Mouse (Mus musculus): ENCODE data around the gene Gm5737. TPM values are rescaled to one million over a fixed set of nuclear protein-coding genes. Genes with fewer than 3 reads are reported as not detected.

Gene Gm5737
- total RNA-seq, 2 experiments from 2014 or later: 0.32 TPM; not detected in 1

DNA sequence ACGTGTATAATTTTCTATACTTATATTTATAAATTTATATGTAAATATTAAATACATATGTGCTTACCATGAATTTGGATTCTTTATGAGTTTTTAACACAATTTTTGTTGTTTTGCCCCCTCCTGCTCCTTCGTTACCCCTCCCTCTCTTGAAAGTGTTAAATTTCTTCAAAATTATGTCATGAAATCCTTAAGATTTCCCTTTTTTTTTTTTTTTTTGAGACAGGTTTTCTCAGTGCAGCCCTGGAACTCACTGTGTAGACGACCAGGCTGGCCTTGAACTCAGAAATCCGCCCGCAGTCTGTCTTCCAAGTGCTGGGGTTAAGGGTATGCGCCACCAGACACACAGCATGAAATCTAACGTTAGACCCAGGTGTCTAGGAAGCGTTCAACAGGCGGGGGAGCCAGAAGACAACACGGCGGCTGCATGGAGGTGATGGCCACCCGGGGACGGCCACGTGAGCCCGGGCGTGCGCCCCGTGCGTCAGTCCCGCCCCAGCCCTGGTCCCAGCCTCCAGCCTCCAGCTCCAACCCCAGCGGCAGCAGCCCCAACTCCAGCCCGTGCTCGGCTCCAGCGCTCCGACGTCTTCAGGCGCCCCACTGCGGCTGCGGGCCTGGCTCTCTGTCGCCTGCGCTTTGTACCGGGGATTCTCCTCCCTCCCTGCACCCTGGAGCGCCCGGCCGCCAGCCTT, 30.3 kb downstream of the Gm5737 start, which contains the start of gene Eef2k:
Gene Eef2k, plus strand, starts transcription at position 487 of the 692 bp plus-strand sequence.
- DNase-seq (ENCODE audit: low spot score in 2 of 2): peak; percentile 77 to 85

DNA sequence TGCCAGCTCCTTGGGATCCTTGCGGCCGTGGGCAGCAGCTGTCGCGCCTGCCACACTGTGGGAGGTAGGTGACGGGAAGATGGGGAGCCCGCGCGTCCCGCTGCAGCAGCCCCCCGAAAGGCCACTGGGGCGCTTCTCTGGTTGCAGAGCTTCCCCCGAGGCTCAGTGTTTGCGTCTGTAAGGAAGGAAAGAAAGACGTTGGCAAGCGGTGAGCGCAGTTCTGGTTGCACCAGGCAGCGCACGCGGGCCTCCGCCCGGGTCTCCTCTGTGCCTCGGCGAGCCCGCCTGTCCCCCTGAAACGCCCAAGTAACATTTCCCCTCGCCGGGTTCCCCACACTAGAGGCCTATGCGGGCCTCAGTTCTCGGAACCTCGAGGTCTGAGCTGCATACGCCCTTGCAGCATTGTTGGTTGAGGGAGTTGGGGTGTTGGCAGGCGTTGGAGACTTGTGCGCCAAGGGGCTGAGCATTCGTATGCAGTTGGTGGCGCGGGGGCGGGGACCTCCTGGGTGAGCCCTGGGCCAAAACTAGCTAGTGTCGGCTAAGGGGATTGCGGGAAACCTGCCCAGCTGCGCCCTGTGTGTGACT, 31.0 kb downstream of the Gm5737 start:
- peak; percentile 85 to 94 for DNase-seq (ENCODE audit: low spot score in 2 of 2)

DNA sequence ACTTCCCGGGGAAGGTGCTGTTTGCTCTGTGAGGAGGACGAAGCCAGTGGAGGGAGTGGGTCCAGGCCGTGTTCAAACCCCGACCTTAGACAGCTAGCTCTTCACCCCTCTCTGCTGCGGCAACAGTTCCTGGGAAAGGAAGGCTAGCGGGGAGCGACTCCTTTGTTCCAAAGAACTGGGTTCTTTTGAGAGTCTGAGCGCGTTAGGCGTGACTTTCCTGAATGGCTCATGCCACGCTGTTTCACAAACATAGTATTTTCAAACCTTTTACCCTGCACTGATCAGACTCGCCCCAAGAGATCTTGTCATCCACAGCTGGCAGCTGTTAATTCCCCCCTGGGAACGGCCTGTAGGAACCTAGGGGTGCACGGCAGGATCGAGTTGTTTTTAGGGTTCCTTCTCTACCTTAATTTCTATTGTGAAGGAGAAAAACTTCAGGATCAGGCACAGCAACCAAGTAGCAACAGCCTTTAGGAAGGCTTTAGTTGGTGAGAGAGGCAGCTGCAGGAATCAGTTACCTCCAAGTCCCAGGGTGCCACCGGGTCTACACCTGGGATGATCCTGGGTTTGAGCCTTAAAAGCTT, 31.8 kb downstream of the Gm5737 start:
- no peak for DNase-seq (ENCODE audit: low spot score in 2 of 2)

DNA sequence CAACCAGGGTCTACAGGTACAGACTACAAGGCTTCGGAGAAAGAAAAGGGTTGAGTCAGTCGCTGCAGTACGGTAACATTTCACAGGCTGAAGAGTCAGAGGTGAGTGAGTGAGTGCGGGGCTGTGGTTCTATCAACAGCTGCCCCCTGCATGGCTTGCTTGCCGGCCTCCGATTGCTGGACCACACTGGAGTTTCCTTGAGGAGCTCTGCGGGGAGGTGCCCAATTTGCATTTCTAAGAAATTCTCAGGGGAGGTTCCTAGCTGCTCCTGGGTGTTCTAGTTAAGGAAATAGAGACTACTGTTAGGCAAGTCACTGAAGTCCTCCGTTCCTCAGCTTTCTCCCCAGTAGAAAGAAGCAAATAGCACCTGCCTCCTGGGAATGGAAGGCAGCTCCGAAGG, 32.5 kb downstream of the Gm5737 start:
- DNase-seq (ENCODE audit: low spot score in 2 of 2): no peak

DNA sequence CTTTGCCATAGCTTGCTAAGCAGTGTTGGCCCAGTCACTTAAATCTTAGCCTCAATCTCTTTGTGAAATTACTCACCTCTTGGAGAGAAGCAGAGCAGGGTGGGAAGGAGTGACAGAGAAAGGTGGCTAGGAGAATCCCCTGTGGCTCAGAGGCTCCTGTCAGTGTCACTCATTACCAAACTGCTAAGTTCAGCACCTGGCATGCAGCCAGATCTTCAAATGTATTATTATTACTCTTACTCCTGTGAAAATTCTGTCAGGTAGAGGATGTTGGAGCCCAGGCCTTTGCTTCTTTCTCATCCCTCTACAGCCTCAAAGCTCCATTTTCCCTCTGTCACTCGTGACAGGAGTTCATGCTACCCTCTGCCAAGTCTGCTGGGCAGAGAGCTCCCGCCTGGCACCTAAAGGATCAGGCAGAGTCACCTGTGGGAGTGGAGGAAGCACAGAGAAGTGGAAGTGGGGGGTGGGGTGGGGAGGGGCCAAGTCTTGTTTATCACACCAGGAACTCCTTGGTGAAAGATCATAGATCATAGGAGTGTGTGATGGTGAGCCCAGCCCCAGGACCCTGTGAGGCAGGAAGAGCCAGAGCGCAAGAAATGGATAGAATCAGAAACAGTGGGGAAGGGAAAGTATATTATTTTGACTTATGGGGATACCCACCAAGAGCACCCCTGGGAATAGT, 36.8 kb downstream of the Gm5737 start:
- DNase-seq (ENCODE audit: low spot score in 2 of 2): no peak

DNA sequence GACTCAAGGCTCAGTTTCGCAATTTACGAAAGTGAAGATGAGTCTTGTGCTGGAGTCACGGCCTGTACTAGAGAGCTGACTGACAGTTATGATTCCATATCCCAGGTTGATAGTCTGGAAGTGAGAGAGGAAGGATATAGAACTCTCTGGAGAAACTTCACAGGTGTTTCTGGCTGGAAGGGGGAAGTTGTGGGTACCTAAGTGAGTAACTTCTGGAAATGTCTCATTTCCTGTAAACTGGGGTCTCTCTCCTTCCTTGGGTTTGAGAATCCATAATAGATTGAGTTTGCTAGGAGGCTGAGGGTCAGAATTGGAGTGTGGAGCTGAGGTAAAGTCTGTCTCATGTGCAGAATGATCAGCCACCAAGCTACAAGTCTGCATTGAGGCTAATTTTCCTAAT, 38.0 kb downstream of the Gm5737 start:
- DNase-seq (ENCODE audit: low spot score in 2 of 2): no peak

DNA sequence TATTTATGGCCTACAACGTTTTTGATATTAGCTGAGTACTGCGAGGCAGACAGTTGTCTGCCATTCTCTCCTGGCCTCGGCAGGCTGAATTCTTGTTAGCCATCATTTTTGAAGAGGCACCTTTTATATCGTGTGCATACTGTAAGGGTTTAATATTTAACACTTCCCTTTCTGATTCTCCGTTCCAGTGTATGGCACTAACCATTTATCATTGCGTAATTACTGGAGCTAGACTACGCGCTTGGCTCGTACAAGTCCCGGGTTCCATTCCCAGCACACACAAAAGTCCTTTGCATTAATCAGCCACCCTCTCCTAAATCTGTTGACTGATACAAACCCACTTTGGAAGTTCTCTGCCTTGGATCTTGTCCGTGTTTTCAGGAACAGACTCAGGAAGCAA, 47.7 kb downstream of the Gm5737 start:
- no peak for DNase-seq (ENCODE audit: low spot score in 2 of 2)

DNA sequence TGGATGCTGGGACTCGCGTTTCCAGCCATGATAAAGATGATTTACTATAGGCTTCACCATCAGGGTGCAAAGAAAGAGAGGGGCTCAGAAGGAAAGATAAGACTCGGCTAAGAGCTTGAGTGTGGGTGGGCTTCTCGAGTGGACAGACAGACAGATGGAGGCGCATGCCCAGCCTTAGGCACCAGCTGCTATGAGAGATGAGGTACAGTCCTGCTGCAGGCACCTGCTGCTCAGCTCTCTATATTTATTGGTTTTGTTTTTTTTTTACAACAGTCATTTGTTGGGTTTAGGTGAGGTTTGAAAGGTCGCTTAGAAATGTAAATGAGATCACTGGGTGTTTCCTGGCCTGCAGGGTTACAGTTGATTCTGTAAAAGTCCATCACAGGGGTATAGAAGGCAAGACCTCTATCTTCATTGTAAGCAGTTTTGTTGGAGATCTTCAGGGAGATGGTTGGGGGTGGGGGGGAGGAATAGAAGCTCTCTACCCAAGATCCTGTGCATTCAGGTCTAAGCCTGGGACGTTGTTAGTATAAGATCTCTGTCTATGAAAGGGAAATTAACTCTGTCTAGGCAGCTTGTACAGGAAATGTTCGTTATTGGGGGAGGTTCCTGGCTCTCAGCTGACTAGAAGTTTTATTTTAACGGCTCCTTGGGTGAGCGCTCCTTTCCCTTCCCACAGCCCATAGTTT, 48.8 kb downstream of the Gm5737 start:
- DNase-seq (ENCODE audit: low spot score in 2 of 2): no peak

DNA sequence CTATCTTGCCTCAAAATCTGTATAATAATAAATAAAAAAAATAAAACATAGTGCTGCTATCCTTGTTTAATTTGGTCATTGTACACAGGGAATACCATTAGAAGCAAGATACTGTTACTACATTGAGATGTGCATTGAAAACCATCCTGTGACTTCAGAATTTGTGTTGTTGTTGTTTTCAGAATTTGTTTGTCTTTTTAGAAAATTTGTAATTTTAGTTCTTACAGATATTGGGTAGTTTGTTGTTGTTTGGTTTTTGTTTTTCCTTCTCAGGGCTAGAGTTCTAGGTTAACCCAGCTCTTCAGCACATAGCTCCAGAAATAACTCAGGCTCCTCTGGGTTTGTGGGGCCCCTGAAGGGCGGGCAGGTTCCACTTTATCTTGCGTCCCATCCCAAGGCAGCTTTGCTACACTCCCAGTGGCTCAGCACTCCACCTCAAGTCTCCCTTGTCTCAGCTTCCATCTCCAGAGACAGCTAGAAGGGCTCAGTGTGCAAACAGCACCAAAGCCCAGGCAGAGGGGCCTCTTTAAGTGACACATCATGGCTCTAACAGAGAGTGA, 49.4 kb downstream of the Gm5737 start:
- DNase-seq (ENCODE audit: low spot score in 2 of 2): no peak

DNA sequence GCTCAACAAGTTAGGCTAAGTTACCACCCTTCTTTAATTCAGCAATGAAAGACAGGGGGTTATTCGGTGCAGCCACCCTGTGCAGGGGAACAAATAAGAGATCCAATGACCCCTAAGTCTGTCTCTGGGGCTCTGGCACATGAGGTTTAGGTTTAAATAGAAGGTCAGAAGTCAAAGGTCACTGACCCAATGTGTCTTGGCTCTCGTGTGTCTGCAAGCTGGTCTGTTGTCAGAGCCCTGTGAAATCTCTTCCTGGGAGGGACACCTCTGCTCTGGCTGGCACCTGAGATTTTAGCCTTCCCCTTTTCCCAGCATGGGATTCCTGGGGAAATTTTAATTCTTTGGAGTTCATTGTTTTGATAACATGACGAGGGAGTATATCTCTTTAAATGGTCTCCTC, 50.0 kb downstream of the Gm5737 start:
- no peak for DNase-seq (ENCODE audit: low spot score in 2 of 2)

DNA sequence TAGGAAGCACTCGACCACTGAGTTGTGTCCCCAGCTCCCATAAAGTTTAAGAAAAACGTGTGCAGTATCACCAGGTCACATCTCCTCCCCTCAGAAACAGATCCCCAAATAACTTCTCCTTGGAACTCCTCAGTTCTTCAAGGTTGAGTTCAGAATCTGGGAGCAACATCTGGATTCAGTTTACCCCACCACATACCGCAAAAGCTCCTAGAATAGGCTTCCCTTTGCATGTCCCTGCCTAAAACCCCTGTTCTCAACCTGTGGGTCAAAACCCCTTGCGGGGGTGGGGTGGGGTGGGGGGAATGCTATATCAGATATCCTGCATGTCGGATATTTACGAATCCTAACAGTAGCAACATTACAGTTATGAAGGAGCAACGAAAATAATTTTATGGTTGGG, 50.5 kb downstream of the Gm5737 start:
- no peak for DNase-seq (ENCODE audit: low spot score in 2 of 2)

DNA sequence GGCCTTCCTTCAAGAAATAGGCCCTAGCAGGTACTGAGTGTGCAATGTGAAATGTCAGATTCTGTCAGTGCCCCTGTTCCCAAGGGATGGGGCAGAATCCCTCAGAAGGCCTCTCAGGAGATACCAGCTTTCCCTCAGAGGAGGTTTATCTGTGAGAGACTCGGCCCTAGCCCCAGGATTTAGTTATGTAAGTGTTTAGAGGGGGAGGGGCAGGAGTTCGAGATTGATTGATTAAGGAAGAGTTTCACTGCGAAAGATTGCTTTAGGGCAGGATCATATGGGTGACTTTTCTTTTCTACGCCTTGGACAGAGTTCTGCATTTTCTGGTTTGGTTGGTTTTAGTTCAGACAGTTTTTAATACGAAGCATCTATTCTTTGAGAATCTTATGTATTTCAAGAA, 51.3 kb downstream of the Gm5737 start:
- no peak for DNase-seq (ENCODE audit: low spot score in 2 of 2)

DNA sequence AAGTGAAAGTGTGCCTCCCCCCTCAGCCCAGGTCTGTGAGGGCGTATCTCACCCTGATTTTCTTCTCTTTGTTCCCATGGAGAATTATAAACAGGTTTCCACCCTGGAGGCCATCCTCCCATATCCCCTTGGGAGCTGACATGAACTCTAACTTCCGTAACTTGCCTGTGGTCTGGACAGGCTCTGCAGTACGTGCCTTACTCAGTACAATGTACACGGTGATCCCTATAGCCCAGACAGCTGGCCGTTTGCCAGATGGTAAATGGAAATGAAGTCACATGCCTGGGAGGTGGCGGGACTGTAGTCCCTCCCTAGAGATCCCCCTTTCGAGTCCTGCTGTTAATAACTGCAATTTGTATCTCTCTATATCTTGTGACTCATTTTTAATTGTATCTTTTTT, 52.9 kb downstream of the Gm5737 start:
- DNase-seq (ENCODE audit: low spot score in 2 of 2): no peak

DNA sequence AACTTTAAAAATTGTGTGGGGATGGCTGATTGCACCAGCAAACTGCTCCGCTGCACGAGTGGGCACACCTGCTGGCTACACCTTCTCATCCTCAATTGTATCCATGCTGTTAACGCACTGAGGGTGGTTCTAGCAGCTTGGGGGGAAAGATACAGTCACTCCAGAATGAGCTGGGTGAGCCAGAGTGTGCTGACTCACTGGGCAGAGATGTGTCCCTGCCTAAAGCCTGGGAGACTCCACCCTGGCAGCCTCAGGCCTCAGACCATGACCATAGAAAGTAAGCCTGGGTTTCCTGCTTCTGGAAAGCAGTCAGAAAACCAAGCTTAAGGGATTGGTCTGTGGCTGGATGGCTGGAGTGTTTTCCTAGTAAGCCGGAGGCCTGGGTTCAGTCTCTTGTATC, 53.7 kb downstream of the Gm5737 start:
- DNase-seq (ENCODE audit: low spot score in 2 of 2): no peak

DNA sequence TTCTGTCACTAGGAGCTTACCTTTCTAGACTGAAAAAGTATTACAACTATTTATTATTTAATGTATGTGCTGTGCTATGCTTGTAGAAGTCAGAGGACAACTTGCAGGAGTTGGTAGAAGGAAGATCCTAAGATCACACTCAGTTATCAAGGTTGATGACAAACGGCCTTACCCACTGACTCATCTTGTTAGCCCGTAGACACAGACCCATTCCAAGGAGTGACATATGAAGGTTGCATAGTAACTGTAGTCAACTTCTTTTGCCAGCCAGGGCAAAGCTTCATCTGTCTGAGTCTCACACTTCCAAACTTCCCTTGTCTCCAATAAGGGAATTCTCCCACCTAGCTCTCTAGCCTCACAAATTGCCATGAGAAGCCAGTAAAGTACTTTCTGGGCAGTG, 54.5 kb downstream of the Gm5737 start:
- no peak for DNase-seq (ENCODE audit: low spot score in 2 of 2)

DNA sequence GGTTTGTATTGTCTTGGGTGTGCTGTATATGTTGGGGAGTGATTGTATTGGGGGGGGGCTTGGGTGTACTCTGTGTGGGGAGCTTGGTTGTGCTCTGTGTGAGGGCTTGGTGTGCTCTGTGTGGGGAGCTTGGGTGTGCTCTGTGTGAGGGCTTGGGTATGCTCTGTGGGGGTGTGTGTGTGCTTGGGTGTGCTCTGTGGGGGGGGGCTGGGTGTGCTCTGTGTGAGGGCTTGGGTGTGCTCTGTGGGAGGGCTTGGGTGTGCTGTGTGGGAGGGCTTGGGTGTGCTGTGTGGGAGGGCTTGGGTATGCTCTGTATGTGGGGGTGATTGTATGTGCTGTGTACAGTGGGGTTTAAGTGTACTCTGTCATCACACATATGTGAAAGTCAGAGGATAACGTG, 55.6 kb downstream of the Gm5737 start:
- DNase-seq (ENCODE audit: low spot score in 2 of 2): no peak

DNA sequence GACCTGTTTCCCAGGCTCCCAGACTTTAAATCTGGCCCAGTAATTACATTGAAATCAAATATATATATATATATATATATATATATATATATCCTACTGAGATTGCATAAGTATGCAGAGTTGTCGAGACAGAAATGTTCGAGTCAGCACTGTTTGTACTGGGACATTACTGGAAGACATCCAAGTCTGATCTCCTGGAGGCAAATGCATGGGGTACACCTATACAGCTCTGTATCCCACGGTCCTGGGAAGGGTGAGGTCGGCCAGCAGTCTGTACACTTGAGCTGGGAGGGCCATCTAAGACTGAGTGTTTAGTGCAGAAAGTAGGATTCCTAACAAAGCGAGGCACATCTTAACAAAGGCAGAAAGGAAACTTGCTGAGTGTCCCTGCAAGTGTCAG, 57.7 kb downstream of the Gm5737 start:
- DNase-seq (ENCODE audit: low spot score in 2 of 2): no peak

DNA sequence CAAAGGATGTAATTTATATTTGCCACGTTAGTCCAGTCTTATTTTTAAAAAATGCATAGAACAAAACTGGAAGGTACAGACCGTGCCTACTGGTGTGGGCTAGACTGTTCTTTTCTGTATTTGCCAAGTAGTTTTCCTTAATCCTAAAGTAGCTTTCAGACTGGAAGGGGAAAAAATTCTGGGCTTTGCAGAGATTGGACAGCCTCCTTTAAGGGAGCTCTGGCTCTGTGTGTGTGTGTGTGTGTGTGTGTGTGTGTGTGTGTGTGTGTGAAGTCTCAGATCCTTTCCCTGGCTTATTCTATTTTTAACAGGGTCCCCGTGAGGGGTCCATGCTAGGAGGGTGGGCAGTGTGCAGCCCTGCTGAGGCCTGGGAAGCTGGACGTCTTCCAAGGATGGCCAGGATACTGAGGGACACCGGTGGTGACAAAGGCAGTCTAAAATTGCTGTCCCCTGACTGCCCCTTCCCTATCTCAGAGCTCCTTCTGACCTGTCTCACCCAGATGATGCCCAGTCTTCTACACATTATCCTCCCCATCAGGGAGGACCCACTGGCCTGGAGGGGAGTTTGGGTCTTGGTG, 58.4 kb downstream of the Gm5737 start:
- DNase-seq (ENCODE audit: low spot score in 2 of 2): no peak

DNA sequence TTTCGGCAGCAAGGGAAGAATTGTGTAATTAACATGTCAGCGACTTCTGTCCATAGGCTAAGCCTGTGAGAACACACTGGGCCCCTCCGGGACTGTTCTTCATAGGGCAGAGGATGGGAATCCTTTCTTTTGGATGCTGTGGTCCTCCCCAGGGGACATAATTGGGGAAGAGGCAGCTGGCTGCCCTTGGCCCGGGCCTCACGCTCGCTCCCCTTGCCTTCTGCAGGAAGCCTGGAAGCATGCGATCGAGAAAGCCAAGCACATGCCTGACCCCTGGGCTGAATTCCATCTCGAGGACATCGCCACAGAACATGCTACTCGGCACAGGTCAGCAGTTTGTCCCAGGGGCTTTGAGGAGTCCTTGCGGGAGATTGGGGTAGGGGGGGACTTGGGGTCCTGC, 60.9 kb downstream of the Gm5737 start:
- DNase-seq (ENCODE audit: low spot score in 2 of 2): no peak

DNA sequence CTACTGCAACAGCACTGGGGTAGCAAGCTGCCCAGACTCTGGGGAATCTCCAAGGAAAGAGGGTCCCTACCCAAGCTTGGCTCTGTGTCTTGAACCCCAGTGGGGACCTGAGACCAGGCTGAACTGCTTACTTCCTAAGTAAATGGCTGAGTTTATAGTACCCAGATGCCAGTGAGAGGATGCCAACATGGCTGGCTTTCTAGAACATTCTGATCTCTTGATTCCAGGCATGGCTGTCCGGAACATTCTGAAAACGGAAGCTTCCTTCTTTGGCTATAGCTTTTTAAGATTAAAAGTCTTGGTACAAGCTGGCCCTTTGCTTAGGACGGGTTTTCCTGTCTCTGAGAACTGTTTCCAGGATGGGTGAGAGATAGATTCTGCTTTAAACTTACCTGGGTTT, 61.9 kb downstream of the Gm5737 start:
- no peak for DNase-seq (ENCODE audit: low spot score in 2 of 2)

All from layer of hippocampus, adult 18-20 months (tissue).